Mouse (Mus musculus): ENCODE data around the gene Clybl.

Gene Clybl

DNA sequence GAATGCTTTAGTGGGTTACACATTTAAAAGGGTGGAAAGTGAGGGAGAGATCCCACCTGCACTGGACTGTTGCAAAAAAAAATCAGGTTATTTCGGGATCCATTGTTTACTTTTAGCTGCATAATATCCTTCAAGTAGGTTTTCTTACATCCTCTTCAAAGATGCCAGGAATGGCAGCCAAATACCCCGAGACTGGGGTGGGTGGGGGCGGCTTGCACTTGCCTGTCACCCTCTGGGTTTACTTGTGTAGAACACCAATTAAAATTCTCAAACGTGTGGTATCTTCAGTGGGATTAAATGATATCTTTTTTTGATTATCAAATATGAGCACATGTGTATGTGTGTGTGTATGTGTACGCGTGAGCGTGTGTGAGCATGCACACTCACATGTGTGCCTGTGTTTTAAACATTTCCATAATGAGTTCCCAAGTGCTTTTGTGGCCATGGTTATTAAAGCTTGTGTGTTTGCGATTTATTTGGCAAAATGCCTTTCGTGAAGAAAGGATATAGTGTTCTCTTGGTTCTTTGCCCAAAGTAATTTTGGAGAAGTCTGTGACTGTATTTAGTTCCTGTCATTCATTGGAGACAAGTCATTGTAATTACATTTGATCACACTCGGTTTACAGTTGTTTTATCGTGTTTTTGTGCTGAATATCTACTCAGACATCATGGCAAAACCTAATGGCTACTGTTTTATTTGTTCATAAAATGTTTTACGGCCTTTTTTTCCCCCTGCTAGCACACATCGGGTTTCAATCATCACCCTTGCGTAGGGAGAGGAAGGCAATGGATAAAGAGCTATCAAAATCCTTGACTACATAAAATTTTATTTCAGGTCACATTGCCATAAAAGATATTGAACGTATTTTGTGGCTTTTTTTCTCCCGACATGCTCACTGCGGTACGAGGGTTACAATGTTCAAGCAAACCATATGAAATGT lies 65.7 kb downstream of the Clybl start:
- no peak for DNase-seq (ENCODE audit: low spot score in 2 of 2)

DNA sequence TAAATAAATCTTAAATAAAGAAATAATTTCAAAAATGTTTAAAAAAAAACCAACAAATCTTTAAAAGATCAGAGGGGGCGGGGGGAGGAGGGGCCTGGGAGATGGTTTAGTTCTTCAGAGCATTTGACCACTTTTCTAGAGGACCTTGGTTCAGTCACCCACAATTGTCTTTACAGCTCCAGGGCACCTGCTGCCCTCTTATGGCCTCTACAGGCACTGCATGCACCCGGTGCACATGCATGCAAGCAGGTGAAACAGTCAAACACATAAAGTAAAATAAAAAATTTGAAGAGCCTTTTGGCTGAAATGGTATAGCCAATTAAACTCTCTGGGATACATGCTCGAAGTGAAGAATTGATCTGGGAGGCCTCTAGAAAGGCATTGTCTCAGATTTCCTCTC lies 67.6 kb downstream of the Clybl start:
- DNase-seq (ENCODE audit: low spot score in 2 of 2), result peak; percentile 13 to 56

DNA sequence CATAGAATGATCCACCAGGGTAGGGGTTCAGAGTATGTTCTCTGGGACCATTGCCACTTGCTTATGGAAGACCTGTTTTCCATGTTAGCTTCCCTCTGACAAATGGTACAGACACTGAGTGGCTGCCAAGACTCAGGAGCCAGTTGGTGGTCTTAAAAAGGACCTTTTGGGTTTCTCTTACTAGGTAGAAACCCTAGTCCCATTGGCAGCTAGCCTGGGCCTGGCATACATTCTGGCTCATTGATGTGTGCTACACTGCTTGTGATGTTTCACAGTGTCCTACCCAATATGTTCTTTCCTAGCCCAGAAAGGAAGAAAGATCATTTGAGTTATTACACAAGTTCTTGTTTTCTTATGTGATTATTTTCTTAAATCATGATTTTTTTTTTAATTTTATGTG lies 69.8 kb downstream of the Clybl start:
- DNase-seq (ENCODE audit: low spot score in 2 of 2), result no peak

DNA sequence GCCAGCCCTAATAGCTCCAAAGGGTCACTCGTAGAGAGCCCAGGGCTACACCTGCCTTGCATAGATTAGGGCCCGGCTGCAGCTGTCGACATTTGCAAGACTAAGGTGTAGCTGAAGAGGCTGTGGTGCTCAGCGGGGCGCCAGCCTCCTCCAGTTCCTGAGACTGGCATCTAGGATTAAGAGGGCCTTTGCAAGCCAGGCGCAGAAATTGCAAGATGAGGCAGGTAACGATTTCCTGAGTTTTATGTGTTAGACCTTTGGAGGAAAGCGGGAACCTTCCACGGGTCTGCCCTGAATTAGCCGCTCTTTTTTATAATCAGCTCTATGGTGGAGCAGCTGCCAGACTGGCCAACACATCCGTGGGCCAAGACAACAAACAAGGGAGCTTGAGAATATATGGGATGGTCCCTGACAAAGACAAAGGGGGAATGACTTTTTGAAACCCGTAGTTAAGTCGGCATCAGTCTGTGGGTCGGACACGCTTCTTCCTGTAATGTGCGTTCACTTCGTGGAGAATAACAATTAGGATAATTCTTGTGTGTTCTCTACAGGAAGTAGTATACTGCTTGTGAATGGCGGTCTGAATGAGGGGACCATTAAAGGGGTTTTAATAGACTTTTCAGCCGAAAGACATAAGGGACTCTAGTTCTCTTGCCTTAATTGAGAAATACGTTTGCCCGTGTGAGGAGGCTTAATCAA lies 74.2 kb downstream of the Clybl start:
- DNase-seq (ENCODE audit: low spot score in 2 of 2), result no peak

DNA sequence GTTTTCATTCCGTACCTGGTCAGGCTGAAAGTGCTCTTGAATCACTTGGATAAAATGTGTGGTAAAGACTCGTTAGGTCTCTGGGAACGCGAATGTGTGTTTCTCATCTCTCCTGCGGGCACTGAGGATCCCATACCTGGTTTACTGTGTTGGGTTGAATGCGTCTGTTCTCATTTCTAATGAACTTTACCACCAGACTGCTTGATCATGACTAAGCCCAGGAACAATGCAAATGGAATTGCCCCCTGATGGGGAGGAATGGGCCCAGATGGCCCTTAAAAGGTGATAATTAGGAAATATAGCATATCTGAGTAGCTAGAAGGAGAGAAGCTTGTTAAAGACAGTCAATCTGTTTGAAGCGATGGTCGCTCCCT lies 74.7 kb downstream of the Clybl start:
- DNase-seq (ENCODE audit: low spot score in 2 of 2), result no peak

DNA sequence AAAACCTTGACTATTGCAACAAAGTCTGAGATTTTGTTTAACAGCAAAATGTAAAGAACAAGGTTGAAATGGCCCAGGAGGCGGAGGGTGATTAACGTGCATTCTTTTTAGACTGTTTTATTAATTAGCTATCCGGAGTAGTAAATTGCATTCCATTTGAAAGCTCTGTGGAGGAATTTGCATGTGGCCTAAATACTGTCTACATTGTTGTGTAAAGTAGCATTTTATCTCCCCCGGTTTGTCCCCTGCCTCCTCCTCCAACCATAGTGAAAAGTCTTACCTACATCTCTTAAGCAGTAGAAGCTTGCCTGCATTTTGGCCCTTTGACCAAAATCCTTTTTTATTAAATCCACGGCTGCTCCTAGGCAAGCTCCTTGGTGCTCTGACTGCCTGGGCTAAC lies 76.8 kb downstream of the Clybl start:
- no peak for DNase-seq (ENCODE audit: low spot score in 2 of 2)

DNA sequence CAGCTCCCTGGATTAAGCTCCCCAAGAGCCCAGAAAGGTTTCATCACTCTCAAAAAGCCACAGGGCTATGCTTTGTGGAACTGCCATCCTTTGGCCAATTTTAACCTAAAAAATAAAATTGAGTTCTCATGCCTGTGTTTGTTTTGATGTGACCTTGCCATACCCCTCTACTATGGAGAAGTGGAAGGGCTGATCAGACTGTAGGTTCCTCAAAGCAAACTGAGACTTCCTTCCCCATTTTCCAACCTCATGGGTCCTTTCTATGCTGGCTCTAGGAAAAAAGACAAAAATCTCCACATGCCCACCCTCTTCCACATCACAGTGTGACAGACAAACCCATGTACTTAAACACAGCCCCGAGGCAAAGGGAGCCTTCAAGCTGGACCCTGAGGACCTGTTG lies 79.7 kb downstream of the Clybl start:
- no peak for DNase-seq (ENCODE audit: low spot score in 2 of 2)

DNA sequence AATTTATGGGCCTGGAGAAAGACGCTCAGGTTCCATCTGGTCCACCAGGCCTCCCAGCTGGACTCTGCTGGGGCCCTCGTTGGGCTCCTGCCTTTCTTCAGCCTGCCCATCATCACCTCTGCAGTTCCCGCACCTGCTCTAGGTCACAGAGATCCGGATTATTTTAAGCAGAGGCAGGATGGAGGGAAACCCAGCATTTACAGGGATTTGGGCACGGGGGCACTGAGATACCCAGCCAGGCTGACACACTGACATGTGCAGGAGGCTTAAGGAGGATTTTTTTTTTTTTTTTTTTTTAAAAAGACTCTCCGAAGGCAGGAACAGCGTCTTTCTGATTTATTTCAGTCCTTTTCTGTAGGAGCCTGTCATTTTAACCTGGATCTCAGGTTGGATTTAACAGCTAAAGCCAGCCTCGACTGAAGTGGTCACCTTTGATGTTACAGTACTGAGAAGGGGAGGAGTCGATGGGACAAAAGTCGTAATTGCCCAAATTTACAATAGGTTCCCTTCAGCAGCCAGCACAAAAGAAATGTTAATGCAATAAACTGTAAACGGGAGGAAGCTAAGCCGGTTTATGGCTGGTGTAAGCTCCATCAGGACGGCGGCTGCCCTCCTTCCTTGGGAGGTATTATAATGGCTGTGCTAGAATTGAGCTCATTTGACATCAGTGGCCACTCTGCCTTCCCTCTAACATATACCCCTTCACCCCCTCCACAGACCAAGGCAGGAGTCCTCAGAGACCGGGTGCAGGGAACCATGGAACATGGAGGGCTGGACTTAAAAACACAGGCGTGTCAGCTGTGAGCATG lies 81.6 kb downstream of the Clybl start:
- DNase-seq (ENCODE audit: low spot score in 2 of 2), result no peak

DNA sequence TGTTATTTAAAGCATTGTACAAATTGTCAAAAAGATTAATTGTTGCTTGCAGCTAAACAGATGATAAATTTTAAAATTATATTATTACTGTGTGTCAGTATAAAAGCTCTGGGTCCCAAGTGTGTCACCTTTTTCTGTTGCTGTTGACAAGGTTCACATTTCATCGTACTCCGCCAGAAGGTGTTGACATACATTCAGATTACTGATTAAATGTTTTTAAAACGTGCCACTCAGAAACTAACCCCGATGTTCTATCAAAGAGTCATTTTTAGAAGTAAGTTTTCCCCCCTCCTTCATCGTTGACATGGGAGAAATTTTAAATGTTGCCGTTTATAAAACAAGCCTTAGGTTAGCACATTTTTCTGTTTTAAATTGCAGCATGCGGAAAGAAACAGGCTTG lies 83.7 kb downstream of the Clybl start:
- no peak for DNase-seq (ENCODE audit: low spot score in 2 of 2)

DNA sequence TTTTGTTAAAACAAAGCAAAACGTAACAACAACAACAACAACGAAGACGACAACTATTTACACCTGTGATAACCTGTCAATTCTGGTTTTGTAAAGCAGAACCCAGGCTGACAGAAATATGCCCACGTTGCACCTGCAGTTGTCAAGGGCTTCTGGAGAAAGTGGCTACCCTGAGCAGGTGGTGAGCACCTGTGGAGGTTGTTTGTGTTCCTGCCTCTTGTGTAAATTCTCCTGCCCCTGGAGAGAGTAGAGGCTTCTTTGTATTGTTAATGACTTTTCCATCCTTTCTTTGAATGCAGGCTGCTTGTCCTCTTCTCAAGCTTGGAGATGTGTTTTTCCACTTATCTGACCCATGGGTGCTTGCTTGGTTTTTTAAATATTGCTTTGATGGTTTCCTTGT lies 86.1 kb downstream of the Clybl start:
- no peak for DNase-seq (ENCODE audit: low spot score in 2 of 2)

DNA sequence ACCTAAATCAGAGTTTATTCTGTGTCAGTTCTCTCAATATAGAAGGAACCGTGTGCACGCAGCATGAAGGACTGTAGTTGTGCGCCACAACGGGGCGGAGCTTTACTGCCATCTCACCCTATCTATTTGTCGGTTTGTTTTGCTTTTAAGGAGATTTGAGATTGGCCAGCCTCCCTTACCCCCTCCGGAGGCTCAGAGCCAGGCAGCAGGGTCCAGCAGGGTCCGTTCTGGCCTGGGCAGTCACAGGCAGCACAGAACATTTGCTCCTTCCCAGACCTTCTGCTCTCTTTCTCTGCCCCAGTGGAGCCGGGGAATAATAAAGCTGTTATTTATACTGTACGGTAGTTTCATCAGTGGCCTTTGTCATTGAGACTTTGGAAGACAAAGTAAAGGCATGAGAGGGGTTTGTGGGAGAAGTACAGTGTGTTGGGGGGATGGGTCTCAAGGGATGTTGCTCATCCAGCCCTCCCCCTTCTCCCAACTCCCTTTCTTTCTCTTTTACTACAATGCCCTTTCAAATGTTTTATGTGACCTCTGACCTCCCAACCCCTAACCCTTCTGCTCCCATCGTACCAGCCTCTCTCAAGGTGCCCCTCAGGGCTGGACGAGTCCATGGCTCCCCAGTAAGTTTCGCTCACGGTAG lies 89.7 kb downstream of the Clybl start:
- DNase-seq (ENCODE audit: low spot score in 2 of 2), result no peak

DNA sequence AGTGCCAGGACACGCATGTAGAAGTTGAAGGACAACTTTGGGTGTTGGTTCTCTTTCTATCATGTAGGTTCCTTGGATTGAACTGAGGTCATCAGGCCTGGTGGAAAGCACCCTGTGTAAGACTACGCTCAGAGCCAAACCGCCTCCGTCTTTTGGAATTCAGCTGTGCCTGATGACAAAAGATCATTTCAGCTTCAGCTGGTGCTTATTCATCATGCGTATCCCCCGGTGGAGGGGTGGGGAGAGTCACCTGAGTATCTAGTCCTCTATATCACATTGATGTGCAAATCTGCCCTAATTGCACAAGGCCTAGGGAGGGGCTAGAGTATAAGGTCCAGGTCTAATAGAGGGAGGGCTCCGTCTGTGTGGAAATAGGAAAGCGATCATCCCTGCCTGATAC lies 95.6 kb downstream of the Clybl start:
- no peak for DNase-seq (ENCODE audit: low spot score in 2 of 2)

DNA sequence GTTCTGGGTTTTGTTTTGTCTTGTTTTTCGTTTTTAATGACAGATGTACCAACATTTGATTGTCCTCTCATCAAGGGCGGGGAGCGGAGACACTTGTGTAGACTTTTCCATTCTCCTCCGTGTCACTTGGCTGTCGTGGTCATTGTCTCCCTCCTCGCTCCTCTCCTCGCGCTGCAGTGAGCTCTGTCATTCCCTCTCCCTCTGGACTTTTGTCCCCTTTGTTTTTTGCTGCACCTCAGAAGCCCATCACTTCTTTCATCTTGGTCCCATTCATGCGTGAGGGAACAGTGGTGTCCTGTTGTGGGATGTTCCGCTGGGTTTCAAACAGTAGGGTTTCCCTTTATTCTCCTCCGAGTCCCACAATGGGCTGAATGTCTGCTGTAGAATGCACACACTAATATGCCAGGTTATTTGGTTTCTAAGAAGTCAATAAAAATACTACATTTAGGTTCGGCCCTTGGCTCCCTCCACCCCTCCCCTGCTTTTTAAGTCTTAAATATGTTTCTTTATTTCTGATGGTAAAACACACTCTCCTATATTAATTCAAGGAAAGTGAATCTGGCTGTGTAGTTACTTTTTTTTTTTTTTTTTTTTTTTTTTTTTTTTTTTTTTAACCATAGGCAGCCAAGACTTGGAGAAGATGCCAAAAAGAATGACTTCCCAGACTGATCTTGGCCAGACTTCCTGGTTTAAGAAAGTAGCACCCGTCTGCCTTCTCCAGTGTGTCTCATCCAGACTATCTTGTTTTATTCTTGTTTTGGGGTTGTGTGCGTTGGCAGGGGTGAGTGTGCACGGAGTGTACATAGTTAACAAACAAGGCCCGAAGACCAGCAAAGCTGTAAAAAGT lies 98.2 kb downstream of the Clybl start:
- no peak for DNase-seq (ENCODE audit: low spot score in 2 of 2)

DNA sequence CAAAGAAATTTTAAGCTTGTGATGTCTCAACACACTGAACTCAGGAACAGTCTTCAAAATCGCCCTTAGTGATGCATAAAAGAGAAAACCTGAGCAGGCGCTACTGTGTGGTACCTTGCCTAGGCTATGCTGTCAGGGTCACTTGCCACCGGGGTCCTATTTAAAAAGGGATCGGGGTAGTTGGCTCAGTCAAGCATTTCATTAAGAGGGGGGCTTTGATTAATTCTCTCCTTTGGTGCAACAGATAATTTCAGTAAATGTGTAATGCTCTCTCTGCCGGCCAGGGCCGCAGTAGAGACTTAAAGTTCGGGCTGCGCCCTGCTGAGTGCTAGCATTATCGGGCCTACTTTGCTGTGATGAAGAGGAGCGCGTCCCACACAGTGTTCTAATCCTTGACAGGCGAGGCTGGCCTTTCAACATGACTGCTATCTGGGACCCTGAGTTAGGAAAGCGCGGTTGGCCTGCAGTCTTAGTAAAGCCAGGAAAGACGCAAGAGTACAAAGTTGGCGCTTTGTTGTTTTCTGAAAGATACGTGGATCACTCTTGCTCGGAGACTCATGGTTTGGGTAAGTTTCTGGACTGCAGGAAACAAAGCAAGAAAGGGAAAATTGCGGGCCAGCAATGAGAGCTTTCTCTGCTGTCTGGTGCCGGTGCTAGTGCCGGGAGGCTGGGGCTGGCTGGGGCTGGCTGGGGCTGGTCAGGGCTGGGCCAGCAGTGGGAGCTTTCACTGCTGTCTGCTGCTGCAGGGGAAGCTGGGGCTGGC lies 99.0 kb downstream of the Clybl start:
- DNase-seq (ENCODE audit: low spot score in 2 of 2), result no peak

DNA sequence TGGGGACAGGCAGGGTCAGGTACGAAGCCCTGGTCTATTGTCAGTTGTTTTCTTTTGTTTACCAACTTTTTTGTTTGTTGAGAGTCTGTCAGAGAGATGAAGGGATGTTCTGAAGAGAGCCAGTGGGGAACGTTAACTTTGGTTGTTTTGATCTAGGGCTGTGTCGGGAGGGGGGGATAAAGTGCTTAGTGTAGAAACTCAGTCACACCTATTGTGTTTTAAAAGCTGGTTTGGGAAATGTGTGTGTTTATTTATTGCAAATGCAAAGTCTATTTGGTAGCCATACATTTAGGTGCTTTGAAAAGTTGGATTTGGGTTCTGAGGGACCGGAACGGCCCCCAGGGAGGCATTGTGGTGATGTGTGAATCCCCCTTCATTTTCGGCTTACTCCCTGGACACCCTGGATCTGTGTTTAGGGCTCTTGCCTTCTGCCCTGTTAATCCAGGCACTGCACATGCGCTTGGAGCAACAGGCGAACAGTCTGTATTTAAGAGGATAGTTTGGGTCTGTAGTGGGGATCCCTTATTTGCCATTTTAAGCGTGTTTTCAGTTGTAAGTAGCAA lies 99.6 kb downstream of the Clybl start:
- DNase-seq (ENCODE audit: low spot score in 2 of 2), result no peak

DNA sequence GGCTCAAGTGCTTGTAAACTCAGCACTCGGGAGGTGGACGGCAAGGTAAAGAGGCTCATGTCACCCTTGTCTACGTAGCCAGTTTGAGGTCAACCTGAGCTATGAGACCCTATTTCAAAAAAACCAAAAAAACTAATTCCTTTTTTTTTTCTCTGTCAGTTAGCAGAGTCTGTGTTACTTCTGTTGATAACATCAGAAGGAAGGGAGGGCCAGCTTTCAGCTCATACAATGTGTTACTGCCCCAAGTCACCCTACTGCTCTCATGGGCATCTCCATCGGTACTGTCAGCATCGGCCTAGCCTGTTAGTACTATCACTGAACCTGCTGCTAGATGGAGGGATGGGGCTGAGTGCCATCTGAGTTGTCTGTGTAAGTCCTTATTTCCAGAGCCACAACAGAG lies 102.5 kb downstream of the Clybl start:
- DNase-seq (ENCODE audit: low spot score in 2 of 2), result no peak

DNA sequence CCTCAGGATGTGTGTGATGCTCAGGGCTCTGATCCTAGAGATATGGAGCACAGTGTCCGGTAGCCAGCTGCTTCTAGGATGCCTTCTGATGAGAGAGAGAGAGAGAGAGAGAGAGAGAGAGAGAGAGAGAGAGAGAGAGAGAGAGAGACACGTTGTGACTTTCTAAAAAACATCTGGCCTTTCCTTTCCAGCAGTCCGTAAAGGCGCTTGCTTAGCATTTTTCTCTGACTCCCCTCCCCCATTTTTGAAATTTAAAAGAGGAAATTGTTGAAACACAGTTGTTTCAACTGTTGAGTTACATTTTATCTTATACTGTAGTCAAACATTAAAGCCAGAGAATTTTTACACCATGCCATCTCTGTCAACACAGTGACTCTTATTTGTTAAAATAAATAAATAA lies 114.9 kb downstream of the Clybl start:
- no peak for DNase-seq (ENCODE audit: low spot score in 2 of 2)

DNA sequence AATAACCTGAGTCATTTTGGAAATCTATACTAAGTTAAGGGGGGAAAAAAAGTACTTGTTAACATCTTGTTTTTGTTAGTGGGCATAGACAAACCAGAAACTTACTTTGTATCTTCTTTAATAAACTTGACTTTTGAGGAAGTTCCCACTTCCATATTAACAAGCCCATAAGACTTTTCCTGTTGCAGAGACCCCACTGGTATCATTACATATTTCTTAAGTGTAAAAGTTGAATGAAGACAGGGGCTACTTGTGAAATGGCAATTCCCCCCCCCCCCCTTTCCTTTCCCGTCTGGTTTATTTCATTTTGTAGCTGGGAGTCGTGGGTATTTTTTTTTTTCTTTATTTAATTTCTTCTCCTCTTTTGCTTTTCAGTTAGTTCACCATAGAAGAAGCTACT lies 115.4 kb downstream of the Clybl start:
- DNase-seq (ENCODE audit: low spot score in 2 of 2), result no peak

DNA sequence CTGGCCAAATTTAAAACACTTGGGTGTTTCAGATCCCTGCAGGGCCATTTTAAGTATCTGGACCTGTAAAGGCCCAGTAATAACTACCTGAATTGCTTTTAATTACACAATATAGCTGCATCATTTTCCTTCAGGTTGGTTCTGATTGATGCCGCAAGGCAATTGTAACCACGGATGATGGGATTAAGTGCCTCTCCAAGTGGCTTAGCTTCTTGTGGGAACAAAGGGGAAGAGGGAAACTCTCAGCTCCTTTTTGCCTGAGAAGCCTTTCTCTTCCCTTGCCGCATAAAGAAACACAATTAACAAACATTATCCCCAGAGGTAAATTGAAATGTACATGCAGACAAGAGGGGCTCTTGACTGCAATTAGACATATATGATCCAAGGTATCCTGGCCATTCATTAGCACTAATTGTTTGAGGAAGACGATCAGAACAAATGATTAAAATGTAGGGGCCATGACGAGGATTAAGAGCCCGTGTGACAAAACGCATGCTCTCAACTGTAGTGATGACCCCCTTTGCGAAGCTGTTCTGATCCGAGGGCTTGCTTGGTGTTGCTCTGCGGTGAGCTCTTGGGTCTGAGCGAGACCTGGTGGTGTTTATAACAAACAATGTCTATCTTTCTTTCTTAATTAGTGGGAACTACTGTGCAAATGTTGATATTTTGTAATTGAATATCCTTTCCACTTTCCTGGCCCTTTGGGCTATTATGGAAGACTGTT lies 116.0 kb downstream of the Clybl start:
- no peak for DNase-seq (ENCODE audit: low spot score in 2 of 2)

All from spleen, postnatal 10 days (tissue).